Mouse (Mus musculus) E14TG2a.4 (cell line): Measurements from ENCODE around the gene Cnot1.
"Not testable (repeated sequence)": the region's sequence is repeated elsewhere in the genome, so short reads cannot be mapped to it uniquely, and the experiment has no call there.

ENCODE experiments used
- H3K27me3 ChIP-seq: 2 replicates; pipeline ENCODE4 v1.6.1; 2014; ENCODE audit warnings: low read length, control low read depth; ENCODE audit not compliant: insufficient read depth
- H3K36me3 ChIP-seq: 2 replicates; pipeline ENCODE4 v1.6.1; 2014; ENCODE audit warnings: low read length, control low read depth; ENCODE audit not compliant: insufficient read depth
- H3K4me1 ChIP-seq: replicated peaks from 2 replicates; pipeline ENCODE4 v1.6.1; 2014; ENCODE audit warnings: low read depth, low read length, control low read depth
- H3K4me3 ChIP-seq: replicated peaks from 2 replicates; pipeline ENCODE4 v1.5.1; 2014; ENCODE audit warnings: mild to moderate bottlenecking, low read length
- H3K9me3 ChIP-seq: 2 replicates; pipeline ENCODE4 v1.6.1; 2014; ENCODE audit warnings: low read length, control low read depth
- CTCF ChIP-seq: conservative IDR thresholded peaks from 2 replicates; pipeline ENCODE4 v1.5.1; 2014; ENCODE audit warnings: low read length
- NANOG ChIP-seq: IDR thresholded peaks from 2 replicates; pipeline ENCODE4 v1.6.1; 2014; ENCODE audit warnings: borderline replicate concordance, low read length, mixed read lengths
- POU5F1 ChIP-seq: IDR thresholded peaks from 2 replicates; pipeline ENCODE4 v1.6.1; 2014; ENCODE audit warnings: low read length, borderline replicate concordance

Gene Cnot1

GRCm38 (mm10) chr8:95843968-95844367 lies 36.7 kb upstream of the Cnot1 start:
- peaks cover 80% of the 10 kb centered on the region for H3K36me3 ChIP-seq
- H3K9me3 ChIP-seq = no peaks in the 10 kb centered on the region
- peaks cover 50% of the 10 kb centered on the region for H3K4me1 ChIP-seq
- H3K4me3 ChIP-seq = no peak overlapping the region
- TF ChIP-seq CTCF = no peak
- TF ChIP-seq NANOG = no peak
- no peak for TF ChIP-seq POU5F1
- H3K27me3 ChIP-seq = no peaks in the 10 kb centered on the region

- Histone ChIP-seq H3K9me3 (no peaks in the 10 kb centered on the region), H3K4me1 (peaks cover 52% of the 10 kb centered on the region), H3K4me3 (no peak overlapping the region), H3K27me3 (no peaks in the 10 kb centered on the region), H3K36me3 (peaks cover 87% of the 10 kb centered on the region)
- TF ChIP-seq CTCF = no peak
- no peak for TF ChIP-seq NANOG
- TF ChIP-seq POU5F1 = no peak
Observed at GRCm38 (mm10) chr8:95841436-95841835, 34.2 kb upstream of the Cnot1 start.

- H3K4me3 ChIP-seq = no peak overlapping the region
- TF ChIP-seq CTCF = no peak
- no peaks in the 10 kb centered on the region for H3K9me3 ChIP-seq
- H3K36me3 ChIP-seq = peaks cover 69% of the 10 kb centered on the region
- H3K4me1 ChIP-seq = peaks cover 57% of the 10 kb centered on the region
- no peaks in the 10 kb centered on the region for H3K27me3 ChIP-seq
Observed at GRCm38 (mm10) chr8:95839289-95839688, 32.0 kb upstream of the Cnot1 start.

GRCm38 (mm10) chr8:95837266-95837665 lies 30.0 kb upstream of the Cnot1 start:
- no peak for TF ChIP-seq NANOG
- TF ChIP-seq CTCF = no peak
- no peak for TF ChIP-seq POU5F1
- Histone ChIP-seq H3K36me3 (peaks cover 50% of the 10 kb centered on the region), H3K4me3 (no peak overlapping the region), H3K27me3 (no peaks in the 10 kb centered on the region), H3K4me1 (peaks cover 68% of the 10 kb centered on the region), H3K9me3 (no peaks in the 10 kb centered on the region)

- TF ChIP-seq NANOG (no peak), CTCF (no peak)
- Histone ChIP-seq H3K4me1 (peaks cover 68% of the 10 kb centered on the region), H3K36me3 (peaks cover 37% of the 10 kb centered on the region), H3K4me3 (no peak overlapping the region), H3K9me3 (no peaks in the 10 kb centered on the region), H3K27me3 (no peaks in the 10 kb centered on the region)
Observed at GRCm38 (mm10) chr8:95835891-95836290, 28.6 kb upstream of the Cnot1 start.

- TF ChIP-seq NANOG (peak; percentile 47; the same call in 1 of the 2 replicates), POU5F1 (peak; percentile 68; the same call in 1 of the 2 replicates), CTCF (no peak)
- peaks cover 84% of the 10 kb centered on the region for H3K4me1 ChIP-seq
- H3K9me3 ChIP-seq = no peaks in the 10 kb centered on the region
- no peaks in the 10 kb centered on the region for H3K27me3 ChIP-seq
- peaks cover 15% of the 10 kb centered on the region for H3K36me3 ChIP-seq
- H3K4me3 ChIP-seq = peak overlapping the region; percentile 71
Observed at GRCm38 (mm10) chr8:95833435-95833984, 26.2 kb upstream of the Cnot1 start.

- Histone ChIP-seq H3K36me3 (peaks cover 14% of the 10 kb centered on the region), H3K4me3 (peak overlapping the region; percentile 71), H3K4me1 (peaks cover 91% of the 10 kb centered on the region), H3K9me3 (no peaks in the 10 kb centered on the region), H3K27me3 (no peaks in the 10 kb centered on the region)
- TF ChIP-seq POU5F1 (no peak), CTCF (peak; percentile 100)
Observed at GRCm38 (mm10) chr8:95832603-95833434, 25.6 kb upstream of the Cnot1 start.

GRCm38 (mm10) chr8:95830144-95830543 lies 22.9 kb upstream of the Cnot1 start:
- TF ChIP-seq NANOG (no peak), CTCF (no peak), POU5F1 (no peak)
- H3K4me1 ChIP-seq = peaks cover 74% of the 10 kb centered on the region
- H3K9me3 ChIP-seq = no peaks in the 10 kb centered on the region
- H3K4me3 ChIP-seq = 0 out of 2 replicates have a peak overlapping the region, but pooled peaks have one; percentile 11
- no peaks in the 10 kb centered on the region for H3K27me3 ChIP-seq
- H3K36me3 ChIP-seq = no peaks in the 10 kb centered on the region

GRCm38 (mm10) chr8:95825162-95825561 lies 17.9 kb upstream of the Cnot1 start, which contains the start of gene Sap18b:
TSS of gene Sap18b (plus strand) at chr8:95825346.
- peaks cover 60% of the 10 kb centered on the region for H3K4me1 ChIP-seq
- not testable (repeated sequence) for H3K36me3 ChIP-seq, H3K9me3 ChIP-seq, H3K27me3 ChIP-seq
- peak within 1 kb of the TSS; percentile 43; the same call in 1 of the 2 replicates for H3K4me3 ChIP-seq
